Mouse (Mus musculus): ENCODE measurements around the gene Il16. TPM values are rescaled to one million over a fixed set of nuclear protein-coding genes. Genes with fewer than 3 reads are reported as not detected.

The Il16 gene
- polyA plus RNA-seq, 1 experiment from 2014 or later, result 1.1 TPM

DNA sequence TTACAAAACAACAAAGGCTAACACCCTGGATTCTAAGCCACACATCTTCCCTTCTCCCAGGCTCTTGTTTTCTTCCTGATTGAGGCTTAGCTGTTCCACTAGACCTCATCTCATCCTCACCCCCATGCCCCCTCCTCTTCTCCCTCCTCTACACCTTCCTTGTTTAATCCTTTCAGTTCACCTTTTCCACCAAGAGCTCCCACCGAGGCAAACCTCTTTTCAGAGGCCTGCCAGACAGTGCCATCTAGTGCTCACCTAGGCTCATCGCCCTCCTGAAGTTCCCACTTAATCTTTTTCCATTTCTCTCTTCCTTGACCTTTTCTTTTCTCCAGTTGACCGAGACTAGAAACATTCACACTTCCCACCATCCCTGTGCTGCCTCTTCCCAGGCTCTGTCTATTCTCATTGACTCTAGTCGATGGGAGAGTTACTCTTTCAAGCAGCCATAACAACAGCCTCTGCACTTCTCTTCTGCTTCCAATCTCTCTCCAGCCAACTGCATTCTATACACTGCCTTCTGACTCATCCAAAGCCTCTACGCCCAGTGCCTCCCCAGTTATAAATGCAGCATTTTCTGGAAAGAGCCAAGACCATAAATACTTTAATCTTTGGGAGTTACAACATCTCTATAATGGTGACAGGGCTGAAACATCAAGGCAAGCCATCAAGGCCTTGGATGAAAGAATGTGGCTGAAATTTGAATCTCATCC is 69.8 kb downstream of the Il16 start:
- DNase-seq (ENCODE audit: low spot score, missing footprints) (peak; percentile 81), ATAC-seq (ENCODE audit: low FRiP score) (no peak)
- 35% methylated on average over 5 of the region's 5 CpGs for WGBS
- no peak overlapping the region for H3K4me3 ChIP-seq (ENCODE audit: low read depth, low read length)
- no peak overlapping the region for H3K27ac ChIP-seq (ENCODE audit: low read depth, low read length)
- no peaks in the 10 kb centered on the region for H3K4me1 ChIP-seq (ENCODE audit: control insufficient read depth, insufficient read depth, low read length)
- H3K27me3 ChIP-seq (ENCODE audit: control insufficient read depth, insufficient read depth, low read length), result no peaks in the 10 kb centered on the region
- H3K4me2 ChIP-seq, result no peak overlapping the region
- no peaks in the 10 kb centered on the region for H3K36me3 ChIP-seq (ENCODE audit: control insufficient read depth, insufficient read depth, low read length)
- H3K9me3 ChIP-seq (ENCODE audit: control insufficient read depth, low read length), result no peaks in the 10 kb centered on the region
- H3K9ac ChIP-seq (ENCODE audit: low read length), result no peak overlapping the region

DNA sequence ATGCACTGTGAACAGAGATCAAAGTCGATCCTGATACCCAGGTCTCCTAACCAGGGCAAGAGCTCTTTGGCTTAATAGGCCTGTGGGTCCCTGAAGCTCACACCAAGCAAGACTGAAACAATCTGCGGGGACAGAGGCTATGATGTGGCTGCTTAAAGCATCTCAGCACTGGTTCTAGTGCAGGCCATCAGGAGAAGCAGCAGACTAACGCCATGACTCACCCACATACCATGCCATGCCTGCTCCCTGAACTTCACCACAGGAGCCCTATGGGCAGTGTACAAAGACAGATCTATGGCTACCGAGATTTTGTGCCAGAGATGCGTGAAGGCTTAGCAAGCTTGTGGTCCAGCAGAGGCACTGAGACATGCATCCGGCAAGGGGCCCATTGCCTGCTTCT is 74.0 kb downstream of the Il16 start:
- no peaks in the 10 kb centered on the region for H3K36me3 ChIP-seq (ENCODE audit: control insufficient read depth, insufficient read depth, low read length)
- no peak overlapping the region for H3K27ac ChIP-seq (ENCODE audit: low read depth, low read length)
- H3K27me3 ChIP-seq (ENCODE audit: control insufficient read depth, insufficient read depth, low read length), result no peaks in the 10 kb centered on the region
- H3K4me1 ChIP-seq (ENCODE audit: control insufficient read depth, insufficient read depth, low read length), result no peaks in the 10 kb centered on the region
- no peaks in the 10 kb centered on the region for H3K9me3 ChIP-seq (ENCODE audit: control insufficient read depth, low read length)
- DNase-seq (ENCODE audit: low spot score, missing footprints) (peak; percentile 64), ATAC-seq (ENCODE audit: low FRiP score) (no peak)
- no peak overlapping the region for H3K9ac ChIP-seq (ENCODE audit: low read length)
- H3K4me2 ChIP-seq, result no peak overlapping the region
- WGBS, result 87% methylated on average over 6 of the region's 6 CpGs
- no peak overlapping the region for H3K4me3 ChIP-seq (ENCODE audit: low read depth, low read length)

GRCm38 (mm10) chr7:83668724-83669123 is 76.8 kb downstream of the Il16 start:
- H3K27me3 ChIP-seq (ENCODE audit: control insufficient read depth, insufficient read depth, low read length), result no peaks in the 10 kb centered on the region
- 8% methylated on average over 1 of the region's 1 CpGs for WGBS
- H3K4me1 ChIP-seq (ENCODE audit: control insufficient read depth, insufficient read depth, low read length), result no peaks in the 10 kb centered on the region
- no peaks in the 10 kb centered on the region for H3K9me3 ChIP-seq (ENCODE audit: control insufficient read depth, low read length)
- no peak overlapping the region for H3K4me2 ChIP-seq
- DNase-seq (ENCODE audit: low spot score, missing footprints), result peak; percentile 86
- no peaks in the 10 kb centered on the region for H3K36me3 ChIP-seq (ENCODE audit: control insufficient read depth, insufficient read depth, low read length)
- H3K4me3 ChIP-seq (ENCODE audit: low read depth, low read length), result no peak overlapping the region
- H3K9ac ChIP-seq (ENCODE audit: low read length), result no peak overlapping the region
- no peak overlapping the region for H3K27ac ChIP-seq (ENCODE audit: low read depth, low read length)
- no peak for ATAC-seq (ENCODE audit: low FRiP score)

DNA sequence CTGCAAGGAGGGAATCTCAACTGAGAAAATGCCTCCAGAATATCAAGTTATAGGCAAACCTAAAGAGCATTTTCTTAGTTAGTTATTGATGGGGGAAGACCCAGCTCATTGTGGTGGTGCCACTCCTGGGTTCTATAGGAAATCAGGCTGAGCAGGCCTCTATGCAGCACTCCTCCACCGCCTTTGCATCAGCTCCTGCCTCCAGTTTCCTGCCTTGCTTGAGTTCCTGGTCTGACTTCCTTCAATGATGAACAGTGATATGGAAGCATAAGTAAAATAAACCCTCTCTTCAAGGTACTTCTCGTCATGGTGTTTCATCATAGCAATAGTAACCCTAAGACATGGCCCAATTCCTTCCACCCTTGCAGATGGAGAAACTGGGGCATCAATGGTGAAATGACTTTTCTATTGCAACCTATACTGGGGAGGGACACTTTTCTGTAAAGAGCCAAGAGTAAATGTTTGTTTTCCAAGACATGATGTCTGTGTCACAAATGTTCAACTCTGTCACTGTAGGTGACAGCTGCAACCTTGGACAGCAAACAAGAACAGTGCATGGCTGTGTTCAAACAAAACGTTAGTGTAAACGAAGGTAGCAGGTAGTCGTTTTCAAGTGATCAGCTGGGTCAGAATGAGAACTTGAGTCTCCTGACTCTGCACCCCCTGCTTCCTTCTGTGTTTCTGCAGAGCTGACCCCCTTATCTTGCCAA is 77.4 kb downstream of the Il16 start:
- Histone ChIP-seq H3K9ac (ENCODE audit: low read length) (no peak overlapping the region), H3K4me1 (ENCODE audit: control insufficient read depth, insufficient read depth, low read length) (no peaks in the 10 kb centered on the region), H3K27ac (ENCODE audit: low read depth, low read length) (no peak overlapping the region), H3K4me3 (ENCODE audit: low read depth, low read length) (no peak overlapping the region), H3K27me3 (ENCODE audit: control insufficient read depth, insufficient read depth, low read length) (no peaks in the 10 kb centered on the region), H3K9me3 (ENCODE audit: control insufficient read depth, low read length) (no peaks in the 10 kb centered on the region), H3K4me2 (no peak overlapping the region), H3K36me3 (ENCODE audit: control insufficient read depth, insufficient read depth, low read length) (no peaks in the 10 kb centered on the region)
- 82% methylated on average over 5 of the region's 5 CpGs for WGBS
- DNase-seq (ENCODE audit: low spot score, missing footprints) (peak; percentile 49), ATAC-seq (ENCODE audit: low FRiP score) (no peak)

GRCm38 (mm10) chr7:83666087-83666595 is 79.4 kb downstream of the Il16 start:
- no peak overlapping the region for H3K9ac ChIP-seq (ENCODE audit: low read length)
- no peaks in the 10 kb centered on the region for H3K4me1 ChIP-seq (ENCODE audit: control insufficient read depth, insufficient read depth, low read length)
- ATAC-seq (ENCODE audit: low FRiP score), result no peak
- no peak overlapping the region for H3K4me2 ChIP-seq
- DNase-seq (ENCODE audit: low spot score, missing footprints), result peak; percentile 65
- H3K9me3 ChIP-seq (ENCODE audit: control insufficient read depth, low read length), result no peaks in the 10 kb centered on the region
- H3K4me3 ChIP-seq (ENCODE audit: low read depth, low read length), result no peak overlapping the region
- WGBS, result 88% methylated on average over 4 of the region's 4 CpGs
- H3K27me3 ChIP-seq (ENCODE audit: control insufficient read depth, insufficient read depth, low read length), result no peaks in the 10 kb centered on the region
- H3K27ac ChIP-seq (ENCODE audit: low read depth, low read length), result no peak overlapping the region
- H3K36me3 ChIP-seq (ENCODE audit: control insufficient read depth, insufficient read depth, low read length), result no peaks in the 10 kb centered on the region

DNA sequence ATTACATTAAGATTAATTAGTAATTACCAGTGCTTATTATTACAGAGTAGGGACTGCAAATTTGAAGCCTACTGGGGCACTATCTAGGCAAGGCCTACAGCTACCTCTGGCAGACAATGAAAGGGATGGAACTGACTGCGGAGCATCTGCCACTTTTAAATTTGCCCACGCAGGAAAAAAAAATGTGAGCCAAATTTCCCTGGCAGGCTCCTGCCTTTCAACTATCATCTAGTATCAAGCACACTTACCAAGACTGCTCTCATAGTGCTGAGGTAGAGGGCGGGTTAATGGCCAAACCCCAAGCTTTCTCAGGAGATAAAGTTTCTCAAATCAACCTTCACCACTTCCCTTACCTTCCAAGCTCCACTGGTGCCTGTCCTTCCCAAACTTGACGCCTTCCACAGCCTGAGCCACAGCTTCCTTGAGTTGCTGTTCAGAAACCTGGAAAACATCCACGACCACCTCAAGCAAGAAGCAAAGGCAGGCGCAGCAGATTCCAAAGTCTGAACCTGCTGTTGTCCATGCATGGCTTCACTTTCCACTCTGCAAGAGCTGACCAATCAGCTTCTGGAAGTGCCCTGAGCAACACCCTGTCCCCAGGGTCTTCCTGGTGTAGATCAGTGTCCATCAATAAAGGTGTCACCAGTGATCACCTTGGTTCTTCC is 82.7 kb downstream of the Il16 start:
- Histone ChIP-seq H3K36me3 (ENCODE audit: control insufficient read depth, insufficient read depth, low read length) (no peaks in the 10 kb centered on the region), H3K4me1 (ENCODE audit: control insufficient read depth, insufficient read depth, low read length) (no peaks in the 10 kb centered on the region)
- ATAC-seq (ENCODE audit: low FRiP score), result no peak

DNA sequence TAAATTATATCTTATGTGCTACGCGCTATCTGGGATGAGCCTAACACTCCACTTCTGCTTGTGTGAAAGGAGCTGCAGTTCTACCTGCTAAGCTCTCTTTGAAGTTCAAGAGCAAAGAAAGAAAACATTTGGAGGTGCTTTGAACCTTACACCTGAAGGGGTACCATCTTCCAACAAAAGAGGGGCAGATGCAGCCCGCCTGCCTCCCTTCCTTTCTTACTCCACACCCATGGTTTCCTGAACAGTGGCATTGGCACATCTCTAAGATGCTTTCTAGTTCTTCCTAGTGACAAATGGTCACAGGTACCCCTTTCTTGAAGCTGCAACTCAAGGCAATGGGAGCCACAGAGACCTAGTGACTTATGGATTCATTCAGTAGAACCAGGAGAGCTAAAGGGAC is 83.8 kb downstream of the Il16 start:
- no peaks in the 10 kb centered on the region for H3K27me3 ChIP-seq (ENCODE audit: control insufficient read depth, insufficient read depth, low read length)
- WGBS, result 98% methylated on average over 3 of the region's 3 CpGs
- no peaks in the 10 kb centered on the region for H3K36me3 ChIP-seq (ENCODE audit: control insufficient read depth, insufficient read depth, low read length)
- no peaks in the 10 kb centered on the region for H3K9me3 ChIP-seq (ENCODE audit: control insufficient read depth, low read length)
- H3K27ac ChIP-seq (ENCODE audit: low read depth, low read length), result no peak overlapping the region
- no peak overlapping the region for H3K4me2 ChIP-seq
- no peak for ATAC-seq (ENCODE audit: low FRiP score)
- H3K4me3 ChIP-seq (ENCODE audit: low read depth, low read length), result no peak overlapping the region
- H3K4me1 ChIP-seq (ENCODE audit: control insufficient read depth, insufficient read depth, low read length), result no peaks in the 10 kb centered on the region
- H3K9ac ChIP-seq (ENCODE audit: low read length), result no peak overlapping the region
- no peak for DNase-seq (ENCODE audit: low spot score, missing footprints)

More for the DNA sequence above, 82.7 kb downstream of the Il16 start:
- Histone ChIP-seq H3K9ac (ENCODE audit: low read length) (no peak overlapping the region), H3K4me2 (no peak overlapping the region), H3K27me3 (ENCODE audit: control insufficient read depth, insufficient read depth, low read length) (no peaks in the 10 kb centered on the region), H3K9me3 (ENCODE audit: control insufficient read depth, low read length) (no peaks in the 10 kb centered on the region), H3K27ac (ENCODE audit: low read depth, low read length) (no peak overlapping the region), H3K4me3 (ENCODE audit: low read depth, low read length) (no peak overlapping the region)
- DNase-seq (ENCODE audit: low spot score, missing footprints), result no peak
- WGBS, result 83% methylated on average over 6 of the region's 6 CpGs

GRCm38 (mm10) chr7:83661031-83661430 is 84.5 kb downstream of the Il16 start:
- Histone ChIP-seq H3K9ac (ENCODE audit: low read length) (no peak overlapping the region), H3K4me1 (ENCODE audit: control insufficient read depth, insufficient read depth, low read length) (no peaks in the 10 kb centered on the region), H3K27me3 (ENCODE audit: control insufficient read depth, insufficient read depth, low read length) (no peaks in the 10 kb centered on the region), H3K4me3 (ENCODE audit: low read depth, low read length) (no peak overlapping the region), H3K9me3 (ENCODE audit: control insufficient read depth, low read length) (no peaks in the 10 kb centered on the region), H3K27ac (ENCODE audit: low read depth, low read length) (no peak overlapping the region), H3K36me3 (ENCODE audit: control insufficient read depth, insufficient read depth, low read length) (no peaks in the 10 kb centered on the region), H3K4me2 (no peak overlapping the region)
- no peak for DNase-seq (ENCODE audit: low spot score, missing footprints)
- 90% methylated on average over 10 of the region's 10 CpGs for WGBS
- no peak for ATAC-seq (ENCODE audit: low FRiP score)

- ATAC-seq (ENCODE audit: low FRiP score) (no peak), DNase-seq (ENCODE audit: low spot score, missing footprints) (peak; percentile 61)
- H3K9ac ChIP-seq (ENCODE audit: low read length), result no peak overlapping the region
- no peaks in the 10 kb centered on the region for H3K9me3 ChIP-seq (ENCODE audit: control insufficient read depth, low read length)
- 95% methylated on average over 11 of the region's 11 CpGs for WGBS
- no peaks in the 10 kb centered on the region for H3K27me3 ChIP-seq (ENCODE audit: control insufficient read depth, insufficient read depth, low read length)
- no peak overlapping the region for H3K4me2 ChIP-seq
- H3K36me3 ChIP-seq (ENCODE audit: control insufficient read depth, insufficient read depth, low read length), result no peaks in the 10 kb centered on the region
- H3K4me3 ChIP-seq (ENCODE audit: low read depth, low read length), result no peak overlapping the region
- H3K4me1 ChIP-seq (ENCODE audit: control insufficient read depth, insufficient read depth, low read length), result no peaks in the 10 kb centered on the region
- no peak overlapping the region for H3K27ac ChIP-seq (ENCODE audit: low read depth, low read length)
These were observed 85.2 kb downstream of the Il16 start for GRCm38 (mm10) chr7:83660273-83660691.

Data from midbrain, embryonic 11.5 days (tissue).